Mouse (Mus musculus) activated CD4-positive, CD25-positive, alpha-beta regulatory T cell (primary cell): ENCODE results near the gene Mup18. TPM values are rescaled to one million over a fixed set of nuclear protein-coding genes. Genes with fewer than 3 reads are reported as not detected.

ENCODE experiments used
- polyA plus RNA-seq, 2 experiments: library from polyadenylated mRNA; unstranded; fragments of 100-300 nt; shearing (Covaris generic); gene quantifications; one replicate each; pipeline ENCODE4 v1.2.1; 2017

Mup18 gene
- not detected for polyA plus RNA-seq

DNA sequence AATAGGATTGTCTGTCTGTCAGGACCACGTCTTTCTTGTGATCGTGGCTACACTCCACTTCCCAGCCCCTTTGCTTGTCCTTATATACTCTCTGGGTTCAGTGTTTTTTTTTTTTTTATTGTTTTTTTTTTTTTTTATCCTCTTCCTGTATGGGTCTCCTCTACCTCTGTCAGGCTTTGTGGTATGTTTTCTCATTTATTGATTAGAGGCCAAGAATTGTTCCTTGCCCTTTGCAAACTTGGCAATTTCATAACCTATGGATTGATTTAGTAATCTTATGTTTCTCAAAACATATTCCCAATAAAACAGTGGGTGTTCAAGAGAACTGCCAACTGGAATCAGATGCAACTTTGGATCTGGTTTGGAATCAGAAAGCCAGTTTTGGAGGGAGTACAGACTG lies at the start of gene Mup18:
Mup18 (minus strand) TSS at position 101 of the 400 bp plus-strand sequence.

Other genes starting within 250 kb of the Mup18 start
- not detected for gene Mup15, start 234.4 kb downstream of the Mup18 start, polyA plus RNA-seq
- gene Mup16, start 154.6 kb downstream of the Mup18 start, polyA plus RNA-seq: not detected
- gene Mup17, start 78.3 kb downstream of the Mup18 start, polyA plus RNA-seq: not detected
- gene Mup19, start 108.1 kb upstream of the Mup18 start, polyA plus RNA-seq: not detected
- gene Mup5, start 161.1 kb upstream of the Mup18 start, polyA plus RNA-seq: under 1 TPM in 1 of 2 experiments, not detected in 1; 0.63 TPM